Mouse (Mus musculus): ENCODE data around the gene Fscn3.
A peak's percentile ranks its signal among the peaks of the same experiment; 100 is the strongest.

The Fscn3 gene

DNA sequence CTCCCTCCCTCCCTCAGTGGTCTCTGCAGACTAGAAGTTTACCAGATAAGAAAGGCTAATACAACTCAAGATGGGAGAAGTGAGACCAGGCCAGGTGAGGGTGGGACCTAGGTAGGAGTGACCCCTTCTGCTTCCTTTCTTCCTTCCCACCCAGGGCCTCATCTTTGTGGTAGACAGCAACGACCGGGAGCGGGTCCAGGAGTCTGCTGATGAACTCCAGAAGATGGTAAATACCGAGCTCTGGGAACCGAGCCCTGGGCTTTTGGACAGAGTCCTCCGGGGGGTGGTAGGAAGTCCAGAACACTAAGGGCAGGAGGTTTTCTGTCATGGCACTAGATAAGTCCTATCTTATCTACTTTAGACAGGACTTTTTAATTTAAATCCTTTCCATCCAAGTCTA lies 2.6 kb upstream of the Fscn3 start:
- DNase-seq (ENCODE audit: low spot score in 2 of 2) = no peak

DNA sequence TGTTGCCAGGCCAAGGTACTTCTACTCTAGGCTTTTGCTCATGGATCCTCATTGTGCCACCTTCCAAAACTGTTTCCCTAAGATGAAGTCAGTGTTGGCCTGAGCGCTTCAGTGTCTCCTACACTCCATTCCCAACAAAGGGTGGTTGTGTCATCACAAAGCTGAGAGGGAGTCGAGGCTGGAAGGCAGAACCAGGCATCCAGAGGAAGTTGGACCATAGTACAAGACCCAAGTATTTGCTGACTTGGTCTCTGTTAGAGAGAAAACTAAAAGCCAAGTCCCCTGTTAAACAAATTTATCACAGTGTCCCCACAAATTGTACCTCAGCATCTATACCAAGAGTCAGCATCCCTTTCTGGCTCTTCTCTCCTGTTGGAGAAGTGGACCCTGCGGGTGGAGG lies 701 bp downstream of the Fscn3 start, which contains the start of gene Gcc1:
Gene Gcc1, minus strand, starts transcription at position 101 of the 400 bp plus-strand sequence.
- DNase-seq (ENCODE audit: low spot score in 2 of 2) = no peak

DNA sequence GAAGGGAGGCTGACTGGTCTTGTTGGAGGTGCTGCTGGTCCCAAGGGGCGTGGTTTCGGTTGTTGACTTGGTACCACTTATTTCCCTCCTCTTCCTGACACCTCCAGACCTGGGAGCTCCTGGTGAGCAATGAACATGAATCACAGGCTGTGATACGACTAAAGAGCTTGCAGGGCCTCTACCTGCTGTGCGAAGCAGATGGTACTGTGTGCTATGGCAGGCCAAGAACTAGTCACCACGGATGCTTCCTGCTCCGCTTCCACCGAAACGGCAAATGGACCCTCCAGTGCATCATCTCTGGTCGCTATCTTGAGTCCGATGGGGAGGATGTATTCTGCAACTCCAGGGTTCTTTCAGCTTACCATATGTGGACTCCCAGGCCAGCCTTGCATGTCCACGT lies 2.3 kb downstream of the Fscn3 start:
- no peak for DNase-seq (ENCODE audit: low spot score in 2 of 2)

DNA sequence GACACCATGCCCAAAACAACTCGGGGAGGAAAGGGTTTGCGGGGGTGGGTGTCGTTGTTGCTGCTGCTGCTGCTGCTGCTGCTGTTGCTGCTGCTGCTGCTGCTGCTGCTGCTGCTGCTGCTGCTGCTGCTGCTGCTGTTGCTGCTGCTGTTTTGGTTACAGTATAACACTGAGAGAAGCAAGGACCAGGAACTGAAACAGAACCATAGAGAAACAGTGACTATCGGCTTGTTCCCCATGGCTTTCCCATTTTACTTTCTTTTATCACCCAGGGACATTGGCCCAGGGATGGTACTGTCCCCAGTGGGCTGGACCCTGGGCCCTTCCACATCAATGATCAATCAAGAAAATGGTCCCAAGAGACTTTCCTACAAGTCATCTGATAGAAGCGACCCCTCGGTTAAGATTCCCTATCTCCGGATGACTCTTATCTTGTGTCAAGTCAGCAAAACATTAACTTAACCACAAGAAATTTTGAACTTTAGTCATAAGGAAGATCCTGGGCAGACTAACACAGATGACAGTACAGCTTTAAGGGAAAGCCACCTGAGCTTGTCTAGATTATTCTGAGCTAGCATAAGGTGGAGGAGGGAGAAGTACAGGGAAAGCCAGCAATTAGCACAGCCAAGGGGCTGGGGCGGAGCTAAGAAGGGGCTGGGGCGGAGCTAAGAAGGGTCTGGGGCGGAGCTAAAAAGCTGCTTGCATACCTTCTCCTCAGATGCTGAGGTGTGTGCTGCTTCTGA lies 3.4 kb downstream of the Fscn3 start:
- no peak for DNase-seq (ENCODE audit: low spot score in 2 of 2)

DNA sequence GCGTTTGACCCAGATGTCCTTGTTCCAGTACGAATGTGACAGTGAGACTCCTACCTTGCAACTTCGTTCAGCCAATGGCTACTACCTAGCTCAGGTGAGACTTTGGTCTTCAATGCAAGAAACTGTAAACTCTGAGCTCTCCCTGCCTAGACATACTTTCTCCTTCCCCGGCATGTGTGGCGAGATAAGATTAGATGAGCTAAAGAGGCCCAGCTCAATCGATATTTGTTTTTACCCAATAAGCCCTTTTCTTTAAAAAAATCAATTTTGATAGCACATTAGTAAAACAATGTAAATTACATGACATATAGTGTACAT lies 3.9 kb downstream of the Fscn3 start:
- no peak for DNase-seq (ENCODE audit: low spot score in 2 of 2)

DNA sequence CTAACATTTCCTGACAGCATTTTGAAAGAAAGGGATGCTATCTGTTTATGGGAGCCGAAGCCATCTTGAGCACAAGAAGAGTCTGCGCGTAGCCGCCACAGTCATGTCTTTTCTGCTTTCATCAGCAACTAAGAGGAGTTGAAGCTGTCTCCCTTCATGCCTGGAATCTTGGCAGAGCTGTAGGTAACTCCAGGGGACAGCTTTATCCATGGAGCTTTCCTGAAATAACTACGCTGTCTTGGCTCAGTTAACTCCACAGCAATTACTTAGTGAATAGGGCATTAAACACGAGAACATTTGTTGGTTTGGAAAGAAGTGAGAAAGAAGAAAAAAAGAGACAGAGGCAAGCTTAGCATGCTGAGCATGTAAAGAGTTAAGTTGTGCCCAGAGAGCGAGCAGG lies 20.3 kb downstream of the Fscn3 start:
- DNase-seq (ENCODE audit: low spot score in 2 of 2) = no peak

DNA sequence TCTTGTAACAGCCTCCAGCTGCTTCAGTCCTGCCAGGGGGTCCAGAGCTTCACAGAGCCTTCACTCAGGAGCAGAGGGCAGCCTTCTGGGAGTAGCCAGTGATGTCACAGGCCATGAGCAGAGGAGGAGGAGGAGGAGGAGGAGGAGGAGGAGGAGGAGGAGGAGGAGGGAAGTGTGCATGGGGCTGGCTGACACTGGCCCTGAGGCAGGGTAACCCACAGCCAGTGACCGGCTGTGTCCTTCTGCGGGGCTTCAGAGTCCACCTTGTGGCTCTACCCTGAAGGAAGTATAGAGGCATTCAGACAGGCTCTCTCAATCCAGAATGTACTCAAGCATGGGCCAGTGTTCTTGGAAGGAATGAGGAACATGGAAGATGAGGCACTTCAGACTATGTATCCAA lies 21.7 kb downstream of the Fscn3 start, which contains the start of gene Pax4:
Gene Pax4, minus strand, starts transcription at position 101 of the 400 bp plus-strand sequence.
- DNase-seq (ENCODE audit: low spot score in 2 of 2) = no peak

DNA sequence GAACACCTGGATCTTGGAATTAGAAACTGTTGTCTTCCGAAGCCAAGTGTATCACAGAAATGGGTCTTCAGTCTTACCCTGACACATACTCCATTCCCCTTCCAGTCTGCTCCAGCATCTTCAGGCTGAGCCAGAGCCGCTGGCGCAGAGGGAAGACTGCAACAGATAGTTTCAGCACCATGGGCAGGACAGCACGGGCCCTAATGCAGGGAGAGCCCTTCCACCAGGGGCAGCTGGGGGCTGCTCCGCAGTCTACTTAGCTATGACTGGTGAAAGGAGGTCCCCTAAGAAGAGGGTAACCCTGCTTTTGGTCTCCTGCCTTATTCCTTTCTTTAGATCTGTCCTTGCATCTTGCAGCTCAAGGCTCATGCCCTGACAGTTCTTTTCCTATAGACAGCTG lies 22.9 kb downstream of the Fscn3 start:
- DNase-seq (ENCODE audit: low spot score in 2 of 2) = no peak

DNA sequence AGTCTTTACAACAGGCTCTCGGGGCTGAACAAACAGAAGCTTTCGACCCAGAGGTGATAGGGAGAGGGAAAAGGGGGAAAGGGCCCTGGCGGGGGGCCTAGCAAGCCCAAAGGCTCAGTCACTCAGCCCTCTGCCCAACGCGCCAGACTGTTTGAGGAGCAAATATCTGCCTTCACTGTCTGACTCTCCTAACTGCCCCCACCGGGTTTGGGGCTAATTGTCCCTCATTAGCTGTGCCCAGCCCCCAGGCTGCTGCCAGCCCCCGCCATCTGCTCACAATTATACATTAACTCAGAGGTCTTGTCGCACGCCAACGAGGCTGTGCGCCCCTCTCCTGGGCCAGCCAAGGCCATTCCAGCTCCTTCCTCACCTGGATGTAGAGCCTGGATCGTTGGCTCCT lies 23.4 kb downstream of the Fscn3 start:
- no peak for DNase-seq (ENCODE audit: low spot score in 2 of 2)

DNA sequence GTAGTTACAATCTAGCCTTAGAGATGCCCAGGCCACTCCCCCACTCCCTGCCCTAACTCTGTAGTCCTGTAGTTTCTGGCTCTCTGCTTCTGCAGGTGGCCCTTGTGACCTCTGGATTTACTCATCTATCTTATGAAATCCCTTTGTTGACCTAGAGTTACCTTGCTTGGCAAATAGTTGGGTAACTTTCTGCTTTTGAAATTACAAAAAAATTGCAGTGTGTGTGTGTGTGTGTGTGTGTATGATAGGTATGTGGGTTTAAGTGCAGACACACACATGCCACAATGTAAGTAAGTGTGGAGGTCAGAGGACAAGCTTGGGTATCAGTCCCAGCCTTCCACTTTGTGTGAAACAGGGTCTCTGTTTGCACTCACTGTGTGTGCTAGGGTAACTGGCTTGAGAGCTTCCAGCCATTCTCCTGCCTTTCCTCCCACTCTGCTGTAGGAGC lies 31.7 kb downstream of the Fscn3 start:
- no peak for DNase-seq (ENCODE audit: low spot score in 2 of 2)

DNA sequence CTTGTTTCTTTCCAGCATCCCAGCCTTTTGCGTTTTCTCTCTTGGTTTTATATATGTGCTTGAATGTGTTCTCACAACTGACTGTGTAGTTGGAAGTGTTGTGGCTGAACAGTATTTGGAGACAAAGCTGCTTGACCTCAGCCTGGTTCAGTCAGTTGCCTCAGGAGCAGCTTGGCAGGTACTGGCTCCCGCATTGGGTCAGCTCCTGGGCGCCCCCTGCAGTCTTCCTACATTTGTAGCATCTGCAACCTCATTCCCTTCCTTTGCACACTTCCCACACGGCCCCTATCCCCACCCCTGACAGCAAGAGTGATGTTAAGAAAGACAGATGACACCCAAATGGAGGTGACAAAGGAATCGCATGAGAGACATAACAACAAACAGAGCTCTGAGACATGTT lies 32.9 kb downstream of the Fscn3 start:
- DNase-seq (ENCODE audit: low spot score in 2 of 2) = peak in 1 of 2 experiments; percentile 16

DNA sequence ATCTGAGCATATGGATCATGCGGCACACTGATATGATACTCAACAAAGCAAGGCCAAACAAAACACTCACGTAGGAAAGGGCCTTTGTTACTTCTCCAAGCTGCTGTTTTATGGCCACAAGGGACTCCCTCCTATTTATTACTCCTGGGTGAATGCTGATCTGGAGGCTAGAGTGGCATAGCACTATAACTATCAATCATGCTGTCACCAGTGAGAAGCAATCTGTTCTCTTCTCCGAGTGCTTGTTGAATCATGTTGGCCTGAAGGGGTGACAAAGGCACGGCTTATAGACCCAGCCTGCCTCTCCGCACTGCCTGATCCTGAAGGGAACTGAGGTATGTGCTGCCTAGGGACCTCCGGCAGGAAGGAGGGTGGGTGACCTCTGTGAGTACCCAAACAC lies 37.0 kb downstream of the Fscn3 start:
- no peak for DNase-seq (ENCODE audit: low spot score in 2 of 2)

DNA sequence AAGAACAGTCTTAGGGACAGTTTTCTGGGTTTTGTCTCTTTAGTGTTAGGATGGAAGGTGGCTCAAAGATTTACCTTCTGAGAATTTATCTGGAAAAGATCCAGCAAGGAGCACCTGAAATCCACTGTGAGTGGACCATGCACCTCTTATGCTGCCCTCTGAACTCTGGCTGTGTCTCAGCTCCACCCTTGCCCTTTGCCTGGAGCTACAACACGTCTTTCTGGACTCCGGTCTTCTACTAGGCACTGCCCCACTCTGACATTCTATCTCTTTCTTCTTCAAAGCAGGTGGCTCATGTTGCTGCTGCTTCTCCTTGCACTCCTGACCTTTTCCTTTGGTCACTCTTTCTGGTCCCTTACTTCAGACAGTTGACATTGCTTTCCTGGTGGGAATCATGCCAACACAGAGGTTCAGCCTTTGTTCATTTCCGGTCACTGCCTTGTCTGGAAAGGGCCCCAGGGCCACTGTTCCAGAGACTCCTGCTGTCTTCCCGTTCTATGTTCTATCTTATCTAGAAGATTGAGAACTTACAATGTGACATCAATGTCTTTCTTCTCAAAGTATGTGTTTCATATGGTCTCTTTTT lies 42.5 kb downstream of the Fscn3 start:
- DNase-seq (ENCODE audit: low spot score in 2 of 2) = no peak

DNA sequence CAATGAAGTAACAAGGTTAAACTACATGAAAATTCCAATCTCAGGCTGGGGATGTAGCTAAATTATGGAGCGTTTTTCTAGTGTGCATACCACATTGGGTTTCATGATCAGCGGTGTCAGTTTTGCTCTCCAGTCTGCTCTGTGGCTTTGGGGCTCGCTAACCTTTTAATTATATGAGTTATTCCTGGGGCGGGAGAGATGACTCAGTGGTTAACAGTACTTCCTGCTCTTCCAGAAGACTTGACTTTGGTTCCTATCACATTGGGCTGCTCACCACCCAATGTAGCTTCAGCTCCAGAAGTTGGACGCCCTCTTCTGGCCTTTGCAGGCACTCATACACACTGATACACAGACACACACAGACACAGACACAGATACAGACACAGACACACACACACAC lies 43.0 kb downstream of the Fscn3 start:
- no peak for DNase-seq (ENCODE audit: low spot score in 2 of 2)

DNA sequence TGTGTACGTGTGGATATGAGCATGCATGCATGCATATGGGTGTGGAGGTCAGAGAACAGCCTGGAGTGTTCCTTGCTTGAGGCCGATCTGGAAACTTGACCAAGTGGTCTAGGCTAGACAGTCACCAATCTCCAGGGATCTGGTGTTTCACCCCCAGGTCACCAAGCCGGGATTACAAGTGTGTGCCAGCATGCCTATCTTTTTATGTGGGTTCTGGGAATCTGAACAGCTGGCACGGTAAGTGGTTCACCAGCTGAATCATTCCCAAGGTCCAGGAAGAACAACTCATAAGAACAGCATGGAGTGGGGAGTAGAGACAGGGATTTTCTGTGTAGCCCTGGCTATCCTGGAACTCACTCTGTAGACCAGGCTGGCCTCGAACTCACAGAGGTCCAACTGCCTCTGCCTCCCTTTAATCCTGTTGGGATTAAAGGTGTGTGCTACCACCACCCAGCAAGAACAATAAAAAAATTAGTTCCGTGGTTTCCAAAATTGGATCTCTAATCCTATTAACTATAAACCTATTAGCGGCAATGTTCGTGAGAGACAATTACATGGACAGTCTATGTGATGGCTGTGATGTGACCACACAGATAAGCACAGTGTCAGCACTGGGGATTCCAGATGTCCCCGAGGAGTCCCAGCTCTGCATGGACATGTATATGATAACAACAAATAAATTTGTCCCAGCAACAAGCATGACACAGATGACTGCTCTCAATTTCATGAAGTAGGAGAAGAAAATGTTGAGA lies 43.9 kb downstream of the Fscn3 start:
- DNase-seq (ENCODE audit: low spot score in 2 of 2) = no peak

DNA sequence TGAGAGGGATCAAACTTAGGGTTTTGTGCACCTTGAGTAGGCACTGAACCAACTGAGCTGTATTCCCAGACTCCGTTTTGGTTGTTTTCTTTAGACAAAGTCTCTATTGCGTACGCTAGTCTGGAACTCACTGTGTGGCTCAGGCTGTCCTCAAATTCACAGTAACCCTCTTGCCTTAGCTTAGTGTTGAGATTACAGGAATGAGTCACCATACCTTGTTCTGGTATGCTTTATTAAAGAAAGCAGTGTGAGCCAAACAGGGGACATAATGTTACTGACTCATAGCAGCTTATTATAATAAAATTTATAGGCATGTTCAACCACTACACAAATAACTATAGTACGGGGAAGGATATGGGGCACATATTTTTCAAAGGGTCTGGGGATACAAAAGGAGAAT lies 46.6 kb downstream of the Fscn3 start:
- DNase-seq (ENCODE audit: low spot score in 2 of 2) = no peak

DNA sequence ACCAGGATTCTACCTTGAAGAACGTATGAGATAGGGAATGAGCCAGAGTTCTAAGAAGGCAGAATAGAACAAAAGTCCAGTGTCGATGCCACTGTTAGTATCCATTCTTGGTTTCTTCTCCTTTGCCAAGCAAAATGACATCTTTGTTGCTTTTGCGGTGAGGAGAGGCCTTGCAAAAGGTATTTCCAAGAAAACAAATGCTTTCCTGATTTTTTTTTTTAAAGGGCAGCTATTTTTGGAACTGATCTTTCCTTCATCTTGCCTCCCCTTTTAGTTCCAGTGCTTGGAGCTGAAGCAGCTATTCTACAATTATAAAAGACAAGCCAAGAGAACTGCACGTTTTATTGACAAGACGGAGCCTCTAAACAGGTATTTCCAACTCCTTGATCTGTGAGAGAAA lies 47.2 kb downstream of the Fscn3 start, which contains the start of gene Snd1:
Gene Snd1, plus strand, starts transcription at position 301 of the 400 bp plus-strand sequence.
- no peak for DNase-seq (ENCODE audit: low spot score in 2 of 2)

DNA sequence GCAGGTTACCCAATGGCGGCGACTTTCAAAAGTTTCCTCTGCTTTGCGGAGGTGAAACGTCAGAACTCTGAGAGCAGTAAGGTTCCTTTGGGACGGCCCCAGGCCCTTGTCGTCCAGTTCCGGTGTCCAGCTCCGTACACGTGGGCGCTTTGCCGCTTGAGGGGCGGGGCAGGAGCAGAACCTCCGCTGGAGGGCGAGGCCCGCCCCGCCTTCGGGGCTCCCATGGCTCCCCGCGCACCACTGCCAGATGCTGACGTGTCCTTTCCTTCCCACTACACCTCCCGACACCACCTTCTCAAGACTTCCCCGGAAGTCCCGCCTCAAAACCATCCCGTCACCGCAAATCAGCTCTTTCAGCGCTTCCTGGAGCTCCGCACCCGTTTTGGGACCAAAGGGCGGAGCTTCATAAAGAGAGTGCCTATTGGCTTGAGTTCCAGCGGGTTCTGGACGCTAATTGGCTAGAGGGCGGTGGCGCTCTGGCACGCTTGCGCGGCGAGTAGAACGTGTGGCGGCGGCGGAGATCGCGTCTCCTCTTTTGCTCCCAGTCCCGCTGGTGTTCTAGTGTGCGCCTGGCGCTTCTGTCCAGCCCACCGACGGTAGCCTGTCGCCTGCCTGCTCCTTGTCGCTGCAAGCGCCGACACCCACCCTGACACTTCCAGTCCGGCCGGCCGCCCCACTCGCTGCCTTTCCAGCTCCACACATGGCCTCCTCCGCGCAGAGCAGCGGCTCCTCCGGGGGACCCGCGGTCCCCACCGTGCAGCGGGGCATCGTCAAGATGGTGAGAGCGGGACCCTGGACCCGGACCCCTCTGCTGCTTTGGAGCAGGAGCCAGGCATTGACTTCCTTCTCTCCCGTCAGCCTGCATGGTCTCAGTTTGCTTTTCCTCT lies 52.5 kb downstream of the Fscn3 start:
- DNase-seq (ENCODE audit: low spot score in 2 of 2) = peak; percentile 98

DNA sequence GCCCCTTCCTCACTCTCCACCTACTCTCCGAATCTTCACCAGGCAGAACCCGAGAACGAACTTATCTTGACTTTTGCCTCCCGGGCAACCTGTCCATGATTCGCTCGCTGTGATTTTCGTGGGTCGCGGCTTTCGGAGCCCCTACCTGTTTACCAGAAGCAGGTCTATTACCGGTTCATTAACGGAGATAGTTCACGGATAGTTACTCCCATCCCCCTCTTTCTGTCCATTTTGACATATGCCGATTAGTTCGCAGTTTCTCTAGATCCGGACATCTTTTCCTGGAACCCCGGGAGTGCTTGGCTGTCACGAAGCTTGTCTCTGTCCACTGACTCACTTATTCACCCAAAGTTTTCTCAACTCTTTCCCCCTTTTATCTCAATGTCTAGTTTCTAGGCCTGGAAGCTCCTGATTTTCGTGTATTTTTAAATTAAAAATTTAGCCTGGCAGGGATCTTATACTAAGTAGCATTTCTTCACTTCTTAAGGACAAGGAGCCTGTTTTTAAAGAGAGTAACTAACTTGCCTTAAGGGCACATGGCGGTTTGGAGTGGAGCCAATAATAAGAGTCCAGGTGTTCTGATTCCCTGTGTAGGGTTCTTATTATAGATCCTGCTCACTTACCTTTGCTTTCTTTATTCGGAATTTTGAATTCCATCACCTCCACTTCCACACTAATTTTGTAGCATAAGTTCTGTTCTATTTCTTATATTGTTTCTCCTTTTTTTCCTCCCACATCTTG lies 53.3 kb downstream of the Fscn3 start:
- DNase-seq (ENCODE audit: low spot score in 2 of 2) = no peak

DNA sequence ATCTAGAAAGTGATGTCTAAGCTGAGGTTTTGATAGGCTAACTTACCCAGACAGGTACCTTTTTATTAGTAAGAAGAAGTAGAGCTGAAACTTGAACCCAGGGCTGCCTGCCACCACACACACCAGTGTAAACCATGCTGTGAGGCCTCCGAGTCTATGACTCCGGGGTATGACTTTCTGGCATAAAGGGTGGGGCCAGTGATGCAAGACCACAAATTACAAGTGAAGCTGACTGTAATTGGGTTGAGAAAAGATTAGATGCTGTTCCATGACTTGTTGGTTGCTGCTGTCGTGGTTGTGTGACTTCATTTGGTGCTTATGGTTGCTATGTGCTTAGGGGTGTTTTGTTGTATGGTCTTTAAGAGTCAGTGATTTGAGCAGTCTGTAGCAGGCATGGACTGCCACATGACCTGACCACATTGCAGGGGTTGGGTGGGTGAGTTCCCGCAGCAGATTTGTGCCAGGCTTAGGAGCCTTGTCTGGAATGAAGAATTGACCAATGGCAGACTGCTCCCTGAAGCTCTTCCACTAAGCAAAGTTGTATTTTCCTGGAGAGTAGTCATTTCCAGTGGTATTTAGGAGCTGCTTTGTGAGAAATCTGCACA lies 55.2 kb downstream of the Fscn3 start:
- DNase-seq (ENCODE audit: low spot score in 2 of 2) = no peak

DNA sequence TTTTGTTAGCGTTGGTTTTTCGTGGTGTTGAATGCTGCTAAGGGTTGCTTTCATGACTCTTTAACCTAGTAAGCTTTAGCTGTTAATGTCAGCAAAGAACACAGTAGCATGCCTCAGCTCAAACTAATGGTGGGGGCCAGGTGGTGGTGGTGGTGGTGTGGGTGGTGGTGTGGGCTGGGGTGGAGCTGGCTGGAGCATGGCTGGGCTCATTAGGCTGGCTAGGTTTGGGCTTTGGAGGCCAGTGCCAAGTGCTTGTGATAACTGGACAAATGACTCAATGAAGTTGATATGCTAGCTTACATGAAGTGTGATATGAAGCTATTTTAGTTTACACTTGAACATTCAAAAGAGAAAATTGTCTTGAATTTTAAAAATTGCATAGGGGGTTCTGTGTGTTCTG lies 58.4 kb downstream of the Fscn3 start:
- DNase-seq (ENCODE audit: low spot score in 2 of 2) = no peak

All from natural killer cell, adult 2 months (primary cell).